Mouse (Mus musculus) testis, adult 2 months (tissue): ENCODE data around the gene Mageb18.

Source experiments
- CTCF ChIP-seq: fragments of 200-500 bp; IDR thresholded peaks from 2 replicates; pipeline ENCODE4 v1.5.1; 2012; ENCODE audit warnings: low read depth, mild to moderate bottlenecking, inconsistent platforms, low read length, moderate library complexity; ENCODE audit not compliant: control insufficient read depth, insufficient read depth, insufficient replicate concordance
- POLR2A ChIP-seq: fragments of 200-500 bp; IDR thresholded peaks from 2 replicates; pipeline ENCODE4 v1.6.1; 2012; ENCODE audit warnings: low read depth, mild to moderate bottlenecking, inconsistent platforms, low read length, moderate library complexity; ENCODE audit not compliant: control insufficient read depth

DNA sequence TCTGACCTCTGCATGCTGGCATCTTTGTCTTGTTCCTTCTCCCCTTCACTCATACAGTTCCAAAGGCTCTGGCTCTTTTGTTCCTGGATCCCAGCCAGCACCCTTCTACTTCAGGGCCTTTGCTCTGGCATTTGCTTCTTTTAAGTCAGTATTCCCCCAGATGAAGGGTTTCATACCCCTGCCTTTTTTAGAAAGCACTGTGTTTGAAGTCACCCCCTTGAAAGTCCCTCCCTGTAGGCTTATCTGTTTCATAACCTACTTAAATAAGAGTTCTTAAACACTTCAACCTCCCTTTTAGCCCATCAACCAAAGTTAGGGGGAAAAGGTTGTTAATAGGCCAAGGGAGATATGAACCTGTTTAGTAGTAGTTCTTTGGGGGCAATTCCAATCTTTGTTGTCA is 212.0 kb downstream of the Mageb18 start:
- no peak for TF ChIP-seq CTCF
- no peak for TF ChIP-seq POLR2A
